Mouse (Mus musculus): Measurements from ENCODE around the gene Syde2.
"Not testable (repeated sequence)": the region's sequence is repeated elsewhere in the genome, so short reads cannot be mapped to it uniquely, and the experiment has no call there.

The Syde2 gene

DNA sequence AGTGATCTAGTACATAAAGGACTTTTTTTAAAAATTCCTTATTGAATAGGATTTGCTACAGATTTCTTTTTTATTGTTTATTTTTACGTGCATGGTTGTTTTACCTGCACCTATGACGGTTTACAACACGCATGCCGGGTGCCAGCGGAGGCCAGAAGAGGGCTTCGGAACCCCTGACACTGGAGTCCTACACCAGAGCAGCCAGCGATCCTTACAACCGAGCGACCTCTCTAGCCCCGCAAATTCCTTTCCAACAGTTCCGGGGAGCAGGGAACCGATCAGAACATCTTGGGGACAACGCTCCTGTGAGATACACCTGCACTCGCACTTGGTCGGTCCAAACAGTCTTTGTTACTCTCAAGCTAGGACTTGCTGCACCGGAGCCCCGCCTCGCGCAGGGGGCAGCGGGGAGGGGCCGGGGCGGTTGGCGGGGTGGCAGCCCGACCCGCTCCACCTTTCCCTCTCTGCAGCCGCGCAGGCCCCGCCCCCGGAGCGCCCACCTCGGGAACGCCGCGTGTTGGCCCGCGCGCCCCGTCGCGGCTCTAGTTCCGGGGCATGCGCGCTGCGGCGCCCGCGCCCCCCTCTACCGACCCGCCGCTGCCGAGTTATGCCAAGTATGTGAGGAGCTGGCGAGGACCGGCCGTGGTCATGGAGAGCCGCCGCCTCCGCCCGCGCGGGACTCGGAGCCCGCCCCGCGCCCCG lies at the start of gene Syde2:
Syde2 (plus strand) TSS at position 603 of the 702 bp plus-strand sequence.
- DNase-seq (ENCODE audit: low read depth, low spot score) = no peak

GRCm38 (mm10) chr3:145938405-145939349 lies 49.0 kb upstream of the Syde2 start:
- DNase-seq (ENCODE audit: low read depth, low spot score) = no peak

DNA sequence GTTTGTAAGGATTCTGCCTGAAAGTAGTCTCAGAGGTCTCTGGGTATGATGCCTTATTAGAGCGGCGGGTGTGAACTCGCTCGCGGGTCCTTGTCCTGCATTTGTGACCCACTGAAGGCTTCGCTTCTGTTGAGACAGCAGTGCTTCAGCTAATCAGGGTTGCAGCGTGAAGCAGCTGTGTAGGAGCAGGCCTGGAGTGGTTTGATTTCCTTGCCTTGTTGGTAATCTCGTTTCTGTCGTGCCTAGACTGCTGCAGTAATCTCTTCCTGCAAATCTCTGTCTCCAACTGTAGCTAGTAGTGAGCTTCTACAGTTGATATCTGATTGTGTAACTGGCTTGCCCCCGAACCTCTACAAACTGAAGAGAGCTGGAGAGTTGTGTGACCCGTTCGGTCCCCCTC lies 48.3 kb upstream of the Syde2 start:
- no peak for DNase-seq (ENCODE audit: low read depth, low spot score)

DNA sequence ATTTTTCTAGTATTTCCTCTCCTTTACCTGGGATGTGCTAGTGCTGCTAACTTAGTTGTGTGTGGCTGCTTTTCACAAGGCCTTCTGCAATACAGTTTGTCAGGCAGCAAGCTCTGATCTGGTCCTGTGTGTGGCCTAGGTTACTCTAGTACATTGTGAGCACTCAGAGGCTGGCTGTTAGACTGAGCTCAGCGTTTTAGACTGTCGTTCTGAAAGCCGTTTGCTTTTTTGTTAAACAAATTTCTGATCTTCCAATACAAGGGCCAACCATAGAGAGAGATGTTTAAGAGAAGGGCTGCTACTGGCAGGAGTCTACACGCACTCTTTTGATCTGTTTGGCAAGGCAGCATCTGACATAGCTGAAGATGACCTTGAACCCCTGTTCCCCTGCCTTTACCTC lies 47.7 kb upstream of the Syde2 start:
- DNase-seq (ENCODE audit: low read depth, low spot score) = no peak

DNA sequence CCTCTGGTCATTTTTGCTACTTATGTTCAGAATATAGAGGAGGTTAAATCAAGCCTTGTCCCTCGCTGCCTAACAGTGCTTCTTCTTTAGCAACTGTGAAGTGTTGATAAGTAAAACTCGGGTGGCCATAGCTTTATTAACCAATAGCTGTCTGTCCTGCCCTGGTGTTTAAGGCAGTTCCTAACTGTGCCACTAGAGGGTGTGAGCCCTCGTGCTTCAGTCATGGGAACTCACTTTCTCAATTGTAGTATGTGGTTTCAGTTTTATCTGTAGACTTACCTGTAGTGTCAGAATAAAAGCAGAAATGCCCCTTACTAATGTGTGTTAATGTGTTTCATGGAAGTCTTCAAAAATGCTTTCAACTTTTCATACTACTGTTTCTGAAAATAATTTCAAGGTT lies 45.7 kb upstream of the Syde2 start:
- DNase-seq (ENCODE audit: low read depth, low spot score) = no peak

GRCm38 (mm10) chr3:145944348-145944747 lies 43.3 kb upstream of the Syde2 start:
- no peak for DNase-seq (ENCODE audit: low read depth, low spot score)

GRCm38 (mm10) chr3:145945904-145946303 lies 41.8 kb upstream of the Syde2 start:
- no peak for DNase-seq (ENCODE audit: low read depth, low spot score)

DNA sequence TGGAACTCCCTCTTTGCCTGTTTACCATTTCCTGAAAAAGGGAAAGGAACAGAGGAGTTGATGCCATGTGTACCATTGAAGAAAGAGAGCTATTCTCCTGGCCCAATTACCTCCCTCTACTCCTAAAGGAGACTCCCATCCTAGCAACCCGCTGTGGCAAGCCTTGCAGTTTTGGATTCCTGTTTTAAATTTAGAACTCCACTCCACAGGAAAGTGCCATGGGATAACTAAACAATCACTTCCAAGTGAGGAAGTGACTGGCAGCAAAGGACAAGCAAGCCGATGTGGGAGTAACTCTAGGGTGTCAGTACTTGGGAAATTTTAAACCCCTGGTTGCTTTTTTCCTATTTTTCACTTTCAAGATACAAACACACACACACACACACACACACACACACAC lies 41.0 kb upstream of the Syde2 start:
- no peak for DNase-seq (ENCODE audit: low read depth, low spot score)

DNA sequence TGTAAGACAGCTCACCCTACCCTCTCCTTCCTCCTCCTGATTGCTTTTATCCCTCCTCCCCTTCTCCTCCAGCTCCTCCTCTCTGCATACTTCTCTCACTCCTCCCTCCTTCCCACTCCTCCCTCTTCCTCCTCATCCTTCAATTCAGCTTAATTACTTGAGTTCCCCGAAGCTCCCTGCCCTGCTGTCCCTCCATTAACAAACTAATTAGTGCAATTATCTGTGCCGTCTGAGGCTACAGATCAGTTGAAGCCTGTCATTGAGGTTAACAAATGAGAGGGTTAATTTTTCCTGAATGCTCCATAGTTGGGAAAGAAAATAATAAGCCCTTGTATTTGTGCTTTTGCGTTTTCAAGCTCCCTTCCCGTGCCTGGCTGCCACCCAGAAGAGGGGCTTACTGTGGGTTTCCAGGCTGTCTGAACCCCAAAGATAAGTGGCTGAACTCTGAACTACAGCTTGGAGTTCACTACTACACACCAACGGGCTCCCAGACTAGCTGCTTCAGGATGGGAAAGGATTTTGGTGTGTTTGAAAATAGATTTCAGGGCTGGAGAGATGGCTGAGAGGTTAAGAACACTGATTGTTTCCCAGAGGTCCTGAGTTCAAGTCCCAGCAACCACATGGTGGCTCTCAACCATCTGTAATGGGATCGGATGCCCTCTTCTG lies 40.0 kb upstream of the Syde2 start:
- no peak for DNase-seq (ENCODE audit: low read depth, low spot score)

- DNase-seq (ENCODE audit: low read depth, low spot score) = no peak
Measured at GRCm38 (mm10) chr3:145950034-145950814, 37.4 kb upstream of the Syde2 start.

- no peak for DNase-seq (ENCODE audit: low read depth, low spot score)
Measured at GRCm38 (mm10) chr3:145950815-145951130, 36.9 kb upstream of the Syde2 start.

GRCm38 (mm10) chr3:145951287-145952165 lies 36.1 kb upstream of the Syde2 start:
- no peak for DNase-seq (ENCODE audit: low read depth, low spot score)

- DNase-seq (ENCODE audit: low read depth, low spot score) = no peak
Measured at GRCm38 (mm10) chr3:145952945-145953344, 34.7 kb upstream of the Syde2 start.

- no peak for DNase-seq (ENCODE audit: low read depth, low spot score)
Measured at GRCm38 (mm10) chr3:145953411-145953810, 34.3 kb upstream of the Syde2 start.

GRCm38 (mm10) chr3:145959824-145960223 lies 27.8 kb upstream of the Syde2 start:
- no peak for DNase-seq (ENCODE audit: low read depth, low spot score)

DNA sequence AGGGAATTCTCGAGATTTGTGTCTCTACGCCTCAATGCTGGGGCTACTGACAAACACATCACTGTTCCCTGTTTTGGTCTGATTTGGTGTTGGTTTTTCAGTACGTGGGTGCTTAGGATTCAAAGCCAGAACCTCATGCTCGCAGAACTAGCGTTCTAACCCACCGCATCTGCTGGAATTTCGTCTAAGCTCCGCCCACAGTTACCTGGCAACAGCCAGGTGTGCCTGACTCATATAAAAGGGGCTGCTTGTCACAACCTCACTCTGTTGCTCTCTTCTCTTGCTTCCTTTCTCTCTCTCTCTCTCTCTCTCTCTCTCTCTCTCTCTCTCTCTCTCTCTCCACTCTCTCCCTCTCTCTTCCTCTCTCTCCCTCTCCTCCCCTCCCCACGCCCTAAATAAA lies 25.3 kb upstream of the Syde2 start:
- no peak for DNase-seq (ENCODE audit: low read depth, low spot score)

- no peak for DNase-seq (ENCODE audit: low read depth, low spot score)
Measured at GRCm38 (mm10) chr3:145963101-145964017, 24.3 kb upstream of the Syde2 start.

GRCm38 (mm10) chr3:145964018-145964387 lies 23.7 kb upstream of the Syde2 start:
- DNase-seq (ENCODE audit: low read depth, low spot score) = no peak

DNA sequence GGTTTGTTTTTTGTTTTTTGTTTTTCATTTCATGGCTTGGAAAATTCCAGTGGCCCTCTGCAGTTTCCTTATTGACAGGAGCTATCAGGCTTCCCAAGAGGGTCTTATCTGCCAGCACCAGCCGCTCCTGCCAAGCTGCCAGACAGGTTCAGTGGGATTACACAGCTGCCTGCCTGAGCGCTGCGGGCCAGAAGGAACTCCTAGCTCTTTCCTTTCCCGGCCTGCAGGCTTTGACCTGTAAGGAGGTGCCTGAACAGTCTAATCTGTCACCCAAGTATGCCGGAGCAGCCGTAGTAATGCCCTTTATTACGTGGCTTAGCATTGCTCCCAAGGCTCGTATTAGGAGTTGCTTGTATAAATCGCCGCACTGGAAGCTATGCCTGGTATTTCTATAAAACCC lies 23.2 kb upstream of the Syde2 start:
- no peak for DNase-seq (ENCODE audit: low read depth, low spot score)

- DNase-seq (ENCODE audit: low read depth, low spot score) = not testable (repeated sequence)
Measured at GRCm38 (mm10) chr3:145965583-145965982, 22.1 kb upstream of the Syde2 start.
